Mouse (Mus musculus) ES-E14 (cell line): ENCODE data around the gene Slc17a3.

Experiments used
- MAFK ChIP-seq: IDR thresholded peaks from 2 replicates; pipeline ENCODE4 v1.6.1; 2014; ENCODE audit warnings: mild to moderate bottlenecking, low read depth, low read length, inconsistent platforms; ENCODE audit not compliant: insufficient read depth
- ZC3H11A ChIP-seq: IDR thresholded peaks from 2 replicates; pipeline ENCODE4 v1.6.1; 2012; ENCODE audit warnings: low read depth, mild to moderate bottlenecking, inconsistent platforms, low read length, borderline replicate concordance
- ZNF384 ChIP-seq: IDR thresholded peaks from 2 replicates; pipeline ENCODE4 v1.6.1; 2012; ENCODE audit warnings: low read depth, low read length, inconsistent platforms

DNA sequence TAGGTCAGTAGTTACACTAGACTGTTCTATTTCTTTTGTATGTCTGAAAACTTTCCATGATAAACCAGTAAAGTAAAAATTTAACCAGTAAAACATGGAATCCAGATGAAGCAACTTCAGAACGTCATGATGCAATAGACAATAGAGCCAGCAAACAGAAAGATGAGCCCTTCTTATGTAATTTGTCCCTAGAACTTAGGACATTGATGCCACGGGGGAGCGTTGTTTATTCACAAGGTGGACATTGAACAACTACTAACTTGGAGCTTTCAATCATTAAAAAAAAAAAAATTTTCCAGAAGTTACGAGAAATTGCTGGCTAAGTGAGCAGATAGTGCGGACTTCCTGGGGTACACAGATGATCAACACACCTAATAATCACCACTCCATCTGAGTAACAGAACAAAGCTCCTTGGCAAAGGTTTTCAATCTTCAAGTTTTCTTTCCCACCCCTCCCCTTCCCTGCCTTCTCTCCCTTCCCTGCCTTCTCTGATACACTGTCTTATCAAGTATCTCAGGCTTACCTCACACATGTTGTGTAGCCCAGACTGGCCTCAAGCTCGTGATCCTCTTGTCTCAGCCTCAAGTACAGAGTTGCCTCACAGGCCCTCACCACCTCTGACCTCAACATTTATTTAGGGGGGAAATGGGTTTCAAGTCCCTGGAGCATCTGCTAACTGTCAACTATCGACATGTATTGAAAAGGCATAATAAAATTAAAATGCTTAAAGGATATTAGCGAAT is 29.7 kb downstream of the Slc17a3 start:
- TF ChIP-seq MAFK, result no peak
- TF ChIP-seq ZC3H11A, result no peak
- no peak for TF ChIP-seq ZNF384
